Mouse (Mus musculus): Measurements from ENCODE around the gene Trcg1. TPM values are rescaled to one million over a fixed set of nuclear protein-coding genes. Genes with fewer than 3 reads are reported as not detected.
"Not testable (repeated sequence)": the region's sequence is repeated elsewhere in the genome, so short reads cannot be mapped to it uniquely, and the experiment has no call there.

The Trcg1 gene
- polyA plus RNA-seq, 1 experiment from 2014 or later, result not detected

DNA sequence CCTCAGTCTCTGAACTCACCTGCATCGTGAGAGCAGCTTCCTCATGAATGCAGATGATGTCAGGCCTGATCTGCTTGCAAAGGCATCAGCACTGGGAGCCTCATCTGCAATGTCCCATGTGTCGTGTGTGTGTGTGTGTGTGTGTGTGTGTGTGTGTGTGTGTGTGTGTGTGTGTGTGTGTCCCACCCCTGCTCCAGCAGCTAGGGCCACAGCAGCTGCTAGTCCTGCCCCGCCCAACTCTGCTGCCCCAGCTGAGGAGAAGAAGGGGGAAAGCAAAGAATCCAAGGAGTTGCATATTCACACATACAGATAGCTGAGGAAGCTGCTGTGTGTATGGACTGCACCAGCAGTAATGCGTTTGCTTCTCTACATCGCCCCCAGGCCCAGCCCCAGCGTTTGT is 19.1 kb upstream of the Trcg1 start:
- no peaks in the 10 kb centered on the region for H3K27me3 ChIP-seq (ENCODE audit: control insufficient read depth, insufficient read depth, low read length)
- WGBS, result 77% methylated on average over 6 of the region's 6 CpGs
- ATAC-seq (ENCODE audit: low FRiP score, low TSS enrichment), result no peak
- H3K4me3 ChIP-seq (ENCODE audit: low read length), result no peak overlapping the region
- no peaks in the 10 kb centered on the region for H3K36me3 ChIP-seq (ENCODE audit: control insufficient read depth, insufficient read depth, low read length)
- no peak overlapping the region for H3K9ac ChIP-seq (ENCODE audit: low read depth, low read length)
- no peak overlapping the region for H3K27ac ChIP-seq (ENCODE audit: low read depth, low read length)
- no peak overlapping the region for H3K4me2 ChIP-seq (replicated peaks; ENCODE audit: low read depth, low read length)
- no peaks in the 10 kb centered on the region for H3K9me3 ChIP-seq (ENCODE audit: control insufficient read depth, low read length)
- H3K4me1 ChIP-seq (ENCODE audit: control insufficient read depth, insufficient read depth, low read length), result no peaks in the 10 kb centered on the region

DNA sequence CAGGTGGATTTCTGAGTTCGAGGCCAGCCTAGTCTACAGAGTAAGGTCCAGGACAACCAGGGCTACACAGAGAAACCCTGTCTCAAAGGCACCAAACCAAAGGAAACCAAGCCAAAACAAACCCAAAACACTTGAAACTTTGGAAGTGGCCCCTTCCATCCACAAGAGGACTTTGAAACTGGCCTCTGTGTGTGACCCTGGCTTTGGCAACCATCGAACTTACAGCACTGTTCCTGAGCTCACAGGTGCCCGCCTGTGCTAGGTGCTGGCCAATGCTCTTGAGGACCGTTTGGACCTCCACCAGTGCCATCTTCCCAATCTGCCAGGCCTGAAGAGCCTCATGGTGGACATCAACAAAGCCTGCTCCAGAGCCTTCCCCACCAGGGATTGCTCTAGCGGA is 17.6 kb upstream of the Trcg1 start:
- Histone ChIP-seq H3K4me3 (ENCODE audit: low read length) (no peak overlapping the region), H3K36me3 (ENCODE audit: control insufficient read depth, insufficient read depth, low read length) (no peaks in the 10 kb centered on the region), H3K9ac (ENCODE audit: low read depth, low read length) (no peak overlapping the region), H3K27me3 (ENCODE audit: control insufficient read depth, insufficient read depth, low read length) (no peaks in the 10 kb centered on the region), H3K4me2 (replicated peaks; ENCODE audit: low read depth, low read length) (no peak overlapping the region), H3K27ac (ENCODE audit: low read depth, low read length) (no peak overlapping the region), H3K4me1 (ENCODE audit: control insufficient read depth, insufficient read depth, low read length) (no peaks in the 10 kb centered on the region), H3K9me3 (ENCODE audit: control insufficient read depth, low read length) (no peaks in the 10 kb centered on the region)
- 92% methylated on average over 5 of the region's 5 CpGs for WGBS
- ATAC-seq (ENCODE audit: low FRiP score, low TSS enrichment), result no peak

DNA sequence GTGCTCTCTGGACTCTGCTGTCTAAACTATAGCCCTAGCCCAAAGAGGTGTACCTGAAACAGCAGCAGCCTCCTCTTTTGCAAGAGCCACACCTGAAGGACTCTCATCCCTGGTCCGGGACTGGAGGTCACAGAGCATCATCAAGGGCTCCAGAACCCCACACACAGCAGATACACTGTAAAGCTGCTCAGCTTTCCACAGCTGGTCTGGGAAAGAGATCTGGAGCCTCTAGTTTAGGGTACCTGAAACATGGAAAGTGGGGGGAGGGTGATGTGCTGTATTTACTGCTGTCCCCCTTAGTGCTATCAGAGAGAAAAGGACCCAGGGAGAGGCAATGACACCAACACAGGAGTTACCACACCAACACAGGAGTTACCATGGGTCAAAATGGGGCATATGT is 16.8 kb upstream of the Trcg1 start:
- Histone ChIP-seq H3K36me3 (ENCODE audit: control insufficient read depth, insufficient read depth, low read length) (no peaks in the 10 kb centered on the region), H3K4me1 (ENCODE audit: control insufficient read depth, insufficient read depth, low read length) (no peaks in the 10 kb centered on the region), H3K9me3 (ENCODE audit: control insufficient read depth, low read length) (no peaks in the 10 kb centered on the region), H3K27me3 (ENCODE audit: control insufficient read depth, insufficient read depth, low read length) (no peaks in the 10 kb centered on the region), H3K9ac (ENCODE audit: low read depth, low read length) (no peak overlapping the region), H3K4me2 (replicated peaks; ENCODE audit: low read depth, low read length) (no peak overlapping the region), H3K4me3 (ENCODE audit: low read length) (no peak overlapping the region), H3K27ac (ENCODE audit: low read depth, low read length) (no peak overlapping the region)
- WGBS, result 93% methylated on average over 1 of the region's 1 CpGs
- no peak for ATAC-seq (ENCODE audit: low FRiP score, low TSS enrichment)

DNA sequence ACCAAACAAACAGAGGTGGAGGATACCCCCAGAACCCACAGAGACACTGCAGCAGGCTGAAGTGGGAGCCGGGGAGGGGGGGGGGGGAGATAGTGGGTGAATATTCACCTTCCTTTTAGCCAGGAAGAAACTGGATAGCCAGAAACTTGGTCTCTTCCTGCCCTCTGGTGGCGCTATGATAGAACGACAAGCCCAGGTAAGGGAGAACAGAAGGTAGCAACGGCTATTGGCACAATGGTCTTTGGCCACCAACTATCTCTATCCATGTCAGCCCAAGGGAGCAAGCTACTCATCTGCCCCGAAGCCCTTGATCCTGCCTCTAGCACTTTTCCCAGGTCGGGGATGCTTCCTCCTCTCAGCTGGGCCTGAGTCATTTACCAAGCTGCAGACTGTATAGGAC is 16.0 kb upstream of the Trcg1 start:
- no peak for ATAC-seq (ENCODE audit: low FRiP score, low TSS enrichment)
- Histone ChIP-seq H3K9me3 (ENCODE audit: control insufficient read depth, low read length) (no peaks in the 10 kb centered on the region), H3K36me3 (ENCODE audit: control insufficient read depth, insufficient read depth, low read length) (no peaks in the 10 kb centered on the region), H3K4me2 (replicated peaks; ENCODE audit: low read depth, low read length) (no peak overlapping the region), H3K4me1 (ENCODE audit: control insufficient read depth, insufficient read depth, low read length) (no peaks in the 10 kb centered on the region), H3K9ac (ENCODE audit: low read depth, low read length) (no peak overlapping the region), H3K4me3 (ENCODE audit: low read length) (no peak overlapping the region), H3K27me3 (ENCODE audit: control insufficient read depth, insufficient read depth, low read length) (no peaks in the 10 kb centered on the region), H3K27ac (ENCODE audit: low read depth, low read length) (no peak overlapping the region)
- 23% methylated on average over 6 of the region's 6 CpGs for WGBS

DNA sequence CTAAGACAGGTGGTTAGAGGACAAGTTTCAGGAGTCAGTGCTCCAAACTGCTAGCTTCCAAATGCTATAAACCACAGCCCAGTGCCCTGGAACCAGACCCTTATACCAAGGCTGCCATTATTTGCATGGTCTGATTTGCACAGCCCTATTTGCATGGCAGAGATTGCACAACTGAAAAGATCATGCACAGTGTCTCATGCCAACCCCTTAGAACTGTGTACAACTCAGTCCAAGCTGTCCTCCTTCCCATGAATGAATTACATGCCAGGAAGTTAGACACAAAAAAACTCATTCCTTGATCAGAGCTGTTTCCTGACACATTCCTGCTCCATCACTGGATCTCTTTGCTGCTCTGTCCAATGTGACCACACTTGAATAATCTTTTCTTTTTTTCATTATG is 13.0 kb upstream of the Trcg1 start:
- Histone ChIP-seq H3K4me2 (replicated peaks; ENCODE audit: low read depth, low read length) (no peak overlapping the region), H3K9me3 (ENCODE audit: control insufficient read depth, low read length) (no peaks in the 10 kb centered on the region), H3K4me1 (ENCODE audit: control insufficient read depth, insufficient read depth, low read length) (no peaks in the 10 kb centered on the region), H3K36me3 (ENCODE audit: control insufficient read depth, insufficient read depth, low read length) (no peaks in the 10 kb centered on the region), H3K4me3 (ENCODE audit: low read length) (no peak overlapping the region), H3K27ac (ENCODE audit: low read depth, low read length) (no peak overlapping the region), H3K9ac (ENCODE audit: low read depth, low read length) (no peak overlapping the region), H3K27me3 (ENCODE audit: control insufficient read depth, insufficient read depth, low read length) (no peaks in the 10 kb centered on the region)
- no peak for ATAC-seq (ENCODE audit: low FRiP score, low TSS enrichment)

DNA sequence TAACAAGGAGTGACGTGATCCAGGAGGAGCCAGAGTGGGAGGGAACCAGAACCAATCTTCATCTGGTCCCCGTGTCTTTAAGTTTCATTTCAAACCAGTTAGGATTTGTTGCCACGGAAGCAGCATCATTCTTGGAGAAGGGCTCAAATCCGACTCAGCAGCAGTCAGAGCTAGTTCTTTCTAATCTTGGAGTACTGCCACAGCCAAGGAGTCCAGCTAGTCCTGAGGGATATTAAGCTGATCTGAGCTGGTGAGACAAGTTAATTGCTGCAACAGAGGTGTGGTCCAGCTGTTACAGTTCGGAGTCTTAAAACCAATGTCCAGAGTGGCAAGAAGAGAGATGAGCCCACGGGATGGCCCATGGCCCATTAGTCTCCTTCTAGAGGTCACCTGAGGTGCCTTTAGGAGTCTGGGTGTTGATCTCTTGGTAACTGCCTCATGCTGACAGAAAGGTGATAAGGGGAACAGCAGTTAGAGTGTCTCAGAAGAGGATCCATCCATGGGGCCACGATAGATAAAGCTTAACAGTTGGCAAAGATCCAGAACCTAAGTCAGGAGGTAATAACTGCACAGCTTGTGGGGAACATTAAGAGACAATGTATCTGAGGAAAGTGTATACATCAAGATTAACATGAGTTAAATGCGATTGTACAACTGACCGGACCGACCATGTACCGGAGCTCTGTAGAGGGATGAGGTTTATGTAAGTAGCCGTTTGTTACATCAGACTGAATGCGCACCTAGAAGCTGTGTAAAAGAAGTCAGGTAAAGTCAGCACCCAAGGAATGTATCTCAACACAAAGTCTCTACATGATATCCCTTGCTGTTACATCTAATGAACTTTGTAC is 10.4 kb upstream of the Trcg1 start:
- Histone ChIP-seq H3K4me3 (ENCODE audit: low read length) (no peak overlapping the region), H3K9ac (ENCODE audit: low read depth, low read length) (no peak overlapping the region), H3K4me1 (ENCODE audit: control insufficient read depth, insufficient read depth, low read length) (peaks cover 11% of the 10 kb centered on the region), H3K27me3 (ENCODE audit: control insufficient read depth, insufficient read depth, low read length) (no peaks in the 10 kb centered on the region), H3K27ac (ENCODE audit: low read depth, low read length) (no peak overlapping the region), H3K9me3 (ENCODE audit: control insufficient read depth, low read length) (no peaks in the 10 kb centered on the region), H3K4me2 (replicated peaks; ENCODE audit: low read depth, low read length) (no peak overlapping the region), H3K36me3 (ENCODE audit: control insufficient read depth, insufficient read depth, low read length) (no peaks in the 10 kb centered on the region)
- WGBS, result 80% methylated on average over 13 of the region's 13 CpGs
- ATAC-seq (ENCODE audit: low FRiP score, low TSS enrichment), result no peak

DNA sequence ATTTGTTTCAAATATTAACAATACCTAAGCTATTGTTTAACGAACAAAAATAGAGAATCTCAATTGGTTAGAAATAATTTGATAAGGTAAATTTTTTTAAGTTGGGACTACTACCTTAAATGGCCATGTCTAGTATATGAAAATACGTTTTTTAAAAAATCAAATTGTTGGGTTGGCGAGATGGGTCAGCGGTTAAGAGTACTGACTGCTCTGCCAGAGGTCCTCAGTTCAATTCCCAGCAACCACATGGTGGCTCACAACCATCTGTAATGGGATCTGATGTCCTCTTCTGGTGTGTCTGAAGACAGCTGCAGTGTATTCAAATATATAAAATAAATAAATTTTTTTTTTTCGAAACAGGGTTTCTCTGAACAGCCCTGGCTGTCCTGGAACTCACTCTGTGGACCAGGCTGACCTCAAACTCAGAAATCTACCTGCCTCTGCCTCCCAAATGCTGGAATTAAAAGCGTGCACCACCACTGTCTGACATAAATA is 9.7 kb upstream of the Trcg1 start:
- not testable (repeated sequence) for H3K27ac ChIP-seq (ENCODE audit: low read depth, low read length); H3K36me3 ChIP-seq (ENCODE audit: control insufficient read depth, insufficient read depth, low read length); H3K4me3 ChIP-seq (ENCODE audit: low read length); H3K27me3 ChIP-seq (ENCODE audit: control insufficient read depth, insufficient read depth, low read length); H3K4me2 ChIP-seq (replicated peaks; ENCODE audit: low read depth, low read length); H3K9me3 ChIP-seq (ENCODE audit: control insufficient read depth, low read length); H3K9ac ChIP-seq (ENCODE audit: low read depth, low read length); ATAC-seq (ENCODE audit: low FRiP score, low TSS enrichment)
- WGBS, result 90% methylated on average over 6 of the region's 6 CpGs
- peaks cover 11% of the 10 kb centered on the region for H3K4me1 ChIP-seq (ENCODE audit: control insufficient read depth, insufficient read depth, low read length)

DNA sequence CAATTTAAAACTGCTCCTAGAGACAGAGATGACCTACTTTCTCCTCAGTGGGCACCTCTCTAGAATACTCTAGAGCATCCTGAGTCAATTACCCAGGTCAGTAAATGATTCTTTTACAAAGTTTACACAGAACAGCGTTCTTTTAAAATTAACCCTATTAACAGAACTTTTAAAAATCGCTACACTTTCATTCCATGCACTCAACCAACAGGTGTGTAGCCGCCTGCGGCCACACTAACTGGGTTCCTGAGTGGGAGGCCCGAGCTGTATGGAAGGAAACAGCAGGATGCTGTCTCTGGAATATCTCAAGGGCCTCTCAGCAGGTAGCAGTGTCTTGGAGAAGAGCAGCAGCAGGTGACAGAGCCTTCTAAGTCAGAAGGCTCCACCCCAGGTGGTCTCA is 9.2 kb upstream of the Trcg1 start:
- Histone ChIP-seq H3K4me2 (replicated peaks; ENCODE audit: low read depth, low read length) (no peak overlapping the region), H3K4me3 (ENCODE audit: low read length) (no peak overlapping the region), H3K9me3 (ENCODE audit: control insufficient read depth, low read length) (no peaks in the 10 kb centered on the region), H3K9ac (ENCODE audit: low read depth, low read length) (no peak overlapping the region), H3K27ac (ENCODE audit: low read depth, low read length) (no peak overlapping the region), H3K4me1 (ENCODE audit: control insufficient read depth, insufficient read depth, low read length) (peaks cover 11% of the 10 kb centered on the region), H3K36me3 (ENCODE audit: control insufficient read depth, insufficient read depth, low read length) (no peaks in the 10 kb centered on the region), H3K27me3 (ENCODE audit: control insufficient read depth, insufficient read depth, low read length) (no peaks in the 10 kb centered on the region)
- WGBS, result 69% methylated on average over 5 of the region's 5 CpGs
- ATAC-seq (ENCODE audit: low FRiP score, low TSS enrichment), result no peak

DNA sequence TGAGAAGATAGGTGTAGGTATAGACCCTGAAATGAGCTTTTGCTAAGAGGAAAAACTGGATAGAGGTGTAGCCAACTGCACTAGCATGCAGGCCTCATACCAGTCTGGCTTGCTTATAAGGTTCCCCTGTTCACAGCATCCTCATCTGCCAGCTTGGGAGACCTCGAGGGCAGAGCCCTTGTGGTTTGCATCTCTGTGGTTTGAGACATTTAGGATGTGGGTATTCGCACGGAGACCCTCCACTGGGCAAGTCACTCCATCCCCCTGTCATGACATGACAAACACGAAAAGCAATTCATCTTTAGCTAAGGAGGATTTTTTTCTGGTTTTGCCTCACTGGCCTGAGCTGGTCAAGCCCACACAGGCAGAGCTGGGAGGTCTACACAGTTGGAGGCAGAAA is 8.2 kb upstream of the Trcg1 start:
- Histone ChIP-seq H3K4me3 (ENCODE audit: low read length) (no peak overlapping the region), H3K27me3 (ENCODE audit: control insufficient read depth, insufficient read depth, low read length) (no peaks in the 10 kb centered on the region), H3K27ac (ENCODE audit: low read depth, low read length) (no peak overlapping the region), H3K4me1 (ENCODE audit: control insufficient read depth, insufficient read depth, low read length) (peaks cover 11% of the 10 kb centered on the region), H3K36me3 (ENCODE audit: control insufficient read depth, insufficient read depth, low read length) (no peaks in the 10 kb centered on the region), H3K9me3 (ENCODE audit: control insufficient read depth, low read length) (no peaks in the 10 kb centered on the region), H3K4me2 (replicated peaks; ENCODE audit: low read depth, low read length) (no peak overlapping the region), H3K9ac (ENCODE audit: low read depth, low read length) (no peak overlapping the region)
- ATAC-seq (ENCODE audit: low FRiP score, low TSS enrichment), result no peak
- 72% methylated on average over 4 of the region's 4 CpGs for WGBS

All from kidney, embryonic 14.5 days (tissue).